Mouse (Mus musculus) C2C12 (cell line): ENCODE data around the gene Aurkb. TPM values are rescaled to one million over a fixed set of nuclear protein-coding genes. Genes with fewer than 3 reads are reported as not detected.

Source experiments
- H3K27me3 ChIP-seq: one replicate; pipeline ENCODE4 v1.6.1; 2011; ENCODE audit not compliant: control insufficient read depth, insufficient read depth, insufficient read length
- H3K36me3 ChIP-seq: one replicate; pipeline ENCODE4 v1.6.1; 2011; ENCODE audit not compliant: control insufficient read depth, insufficient read depth
- H3K4me3 ChIP-seq: one replicate; pipeline ENCODE4 v1.5.1; 2011; ENCODE audit warnings: mild to moderate bottlenecking, control low read depth; ENCODE audit not compliant: poor library complexity, insufficient read depth, severe bottlenecking
- H3K79me2 ChIP-seq: one replicate; pipeline ENCODE4 v1.6.1; 2011; ENCODE audit not compliant: control insufficient read depth, insufficient read depth
- H3K79me3 ChIP-seq: one replicate; pipeline ENCODE4 v1.6.1; 2011; ENCODE audit warnings: low read depth, control low read depth
- H3ac ChIP-seq: one replicate; pipeline ENCODE3; 2011; ENCODE audit warnings: low read depth; ENCODE audit not compliant: control insufficient read depth, insufficient read length
- CEBPB ChIP-seq: IDR thresholded peaks from one replicate; pipeline ENCODE4 v1.6.1; 2011; ENCODE audit warnings: low read depth, mild to moderate bottlenecking, control low read depth, moderate library complexity
- CTCF ChIP-seq: IDR thresholded peaks from one replicate; pipeline ENCODE4 v1.5.1; 2011; ENCODE audit not compliant: control insufficient read depth, insufficient read depth, insufficient read length
- FOSL1 ChIP-seq: IDR thresholded peaks from one replicate; pipeline ENCODE4 v1.8.0; 2011; ENCODE audit warnings: mild to moderate bottlenecking, low read length; ENCODE audit not compliant: poor library complexity, insufficient read depth, severe bottlenecking
- MAX ChIP-seq: IDR thresholded peaks from one replicate; pipeline ENCODE4 v1.6.1; 2011; ENCODE audit warnings: mild to moderate bottlenecking, control low read depth
- MYOD1 ChIP-seq: IDR thresholded peaks from one replicate; pipeline ENCODE4 v1.6.1; 2011; ENCODE audit warnings: low read depth; ENCODE audit not compliant: control insufficient read depth, insufficient read length
- MYOG ChIP-seq: IDR thresholded peaks from one replicate; pipeline ENCODE4 v1.6.1; 2011; ENCODE audit not compliant: control insufficient read depth, insufficient read length; ENCODE audit errors: extremely low read depth
- USF1 ChIP-seq: IDR thresholded peaks from one replicate; pipeline ENCODE4 v1.6.1; 2011; ENCODE audit warnings: low read depth, mild to moderate bottlenecking, control low read depth, moderate library complexity
- polyA plus RNA-seq: library from polyadenylated mRNA; unstranded; fragments of >200 nt; fragmentation: generic; extraction: Trizol; gene quantifications from one replicate; pipeline ENCODE4 v1.2.1, GENCODE M21; 2012; ENCODE audit warnings: missing spikeins

The Aurkb gene
- polyA plus RNA-seq, 1 experiment, result 76.6 TPM

DNA sequence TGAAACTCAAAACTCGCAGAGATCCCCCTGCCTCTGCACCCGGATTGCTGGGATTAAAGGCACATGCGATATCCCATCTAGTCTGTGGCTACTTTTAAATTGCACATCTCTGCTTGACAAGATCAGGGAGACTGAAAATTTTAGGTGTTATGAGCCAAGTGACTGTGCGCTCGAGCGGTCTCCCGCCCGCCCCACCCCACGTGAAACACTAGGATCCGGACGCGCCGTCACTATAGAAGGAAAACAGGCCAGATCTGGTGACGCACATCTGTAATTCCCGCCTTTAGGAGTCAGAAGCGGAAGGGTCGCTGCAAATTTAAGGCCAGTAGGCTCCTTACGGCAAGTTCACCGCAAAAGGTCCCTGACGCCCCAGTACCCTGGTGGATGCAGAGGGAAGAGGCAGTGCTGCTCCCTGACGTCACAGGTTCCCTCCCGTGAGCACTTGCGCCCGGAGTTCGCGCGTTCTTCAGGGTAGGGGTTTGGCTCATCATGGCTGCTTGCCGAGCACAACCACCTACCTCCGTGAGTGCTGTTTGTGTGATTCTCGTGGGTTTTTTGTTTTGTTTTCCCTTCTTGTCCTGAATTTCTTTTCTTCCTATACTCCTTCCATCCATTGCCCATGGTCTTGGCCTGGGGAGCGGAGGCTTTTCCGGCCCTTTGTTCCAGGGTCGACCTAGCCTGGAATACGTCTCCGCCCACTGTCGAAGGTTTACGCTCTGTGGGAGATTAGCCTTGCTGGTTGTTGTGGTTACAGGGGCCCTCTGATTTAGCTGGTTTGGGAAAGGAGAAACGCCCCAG, 29.6 kb upstream of the Aurkb start, which contains the start of gene Ctc1:
Gene Ctc1, plus strand, starts transcription at position 268 of the 798 bp plus-strand sequence.
- Histone ChIP-seq H3K79me2 (peaks cover 39% of the 10 kb centered on the region), H3ac (peak within 1 kb of the TSS; percentile 79), H3K79me3 (peaks cover 15% of the 10 kb centered on the region), H3K4me3 (peak within 1 kb of the TSS; percentile 55), H3K27me3 (no peaks in the 10 kb centered on the region), H3K36me3 (peaks cover 3% of the 10 kb centered on the region)
- TF ChIP-seq MYOD1, result no peak
- TF ChIP-seq MAX, result peak; percentile 79
- no peak for TF ChIP-seq USF1

DNA sequence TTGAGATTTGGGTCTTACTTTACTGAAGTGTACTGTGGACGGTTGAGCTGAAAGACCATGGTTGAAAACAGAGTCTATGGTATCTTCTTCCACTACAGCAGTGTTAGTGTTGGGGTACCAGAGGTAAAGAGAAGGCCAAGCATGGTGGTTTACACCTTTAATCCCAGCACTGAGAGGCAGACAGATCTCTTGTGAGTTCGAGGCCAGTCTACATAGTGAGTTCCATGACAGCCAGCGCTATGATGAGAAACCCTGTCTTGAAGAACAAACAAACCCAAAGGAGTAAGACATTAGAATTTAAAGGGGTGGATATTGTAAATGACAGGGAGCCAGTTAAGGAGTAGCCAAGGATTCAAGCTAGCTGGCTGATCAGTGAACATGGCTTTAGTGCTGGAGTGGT, 28.7 kb upstream of the Aurkb start:
- TF ChIP-seq USF1 (no peak), CEBPB (no peak), FOSL1 (no peak), MAX (no peak), MYOD1 (no peak), MYOG (no peak), CTCF (no peak)
- H3K4me3 ChIP-seq, result peak overlapping the region; percentile 55
- peaks cover 9% of the 10 kb centered on the region for H3K36me3 ChIP-seq
- H3ac ChIP-seq, result peak overlapping the region; percentile 79
- H3K27me3 ChIP-seq, result no peaks in the 10 kb centered on the region
- peaks cover 15% of the 10 kb centered on the region for H3K79me3 ChIP-seq
- H3K79me2 ChIP-seq, result peaks cover 43% of the 10 kb centered on the region

DNA sequence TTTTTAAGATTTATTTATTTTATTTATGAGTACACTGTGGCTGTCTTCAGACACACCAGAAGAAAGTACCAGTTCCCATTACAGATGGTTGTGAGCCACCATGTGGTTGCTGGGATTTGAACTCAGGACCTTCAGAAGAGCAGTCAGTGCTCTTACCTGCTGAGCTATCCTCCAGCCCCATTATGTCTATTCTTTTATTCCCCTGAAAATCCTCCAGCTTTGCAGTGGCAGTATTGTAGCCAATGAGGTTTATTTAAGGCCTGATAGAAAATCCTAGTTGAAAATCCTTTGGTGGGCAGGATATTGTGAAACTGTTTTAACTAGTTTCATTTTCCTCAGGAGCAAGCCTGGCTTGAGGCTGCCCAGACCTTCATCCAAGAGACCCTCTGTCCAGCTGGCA, 24.8 kb upstream of the Aurkb start:
- Histone ChIP-seq H3K79me2 (peaks cover 43% of the 10 kb centered on the region), H3K79me3 (peaks cover 15% of the 10 kb centered on the region), H3K4me3 (no peak overlapping the region), H3K27me3 (no peaks in the 10 kb centered on the region), H3K36me3 (peaks cover 48% of the 10 kb centered on the region), H3ac (no peak overlapping the region)
- TF ChIP-seq MYOD1, result no peak
- TF ChIP-seq USF1, result no peak
- TF ChIP-seq CEBPB, result no peak
- no peak for TF ChIP-seq MYOG
- TF ChIP-seq CTCF, result no peak
- TF ChIP-seq FOSL1, result no peak
- no peak for TF ChIP-seq MAX

DNA sequence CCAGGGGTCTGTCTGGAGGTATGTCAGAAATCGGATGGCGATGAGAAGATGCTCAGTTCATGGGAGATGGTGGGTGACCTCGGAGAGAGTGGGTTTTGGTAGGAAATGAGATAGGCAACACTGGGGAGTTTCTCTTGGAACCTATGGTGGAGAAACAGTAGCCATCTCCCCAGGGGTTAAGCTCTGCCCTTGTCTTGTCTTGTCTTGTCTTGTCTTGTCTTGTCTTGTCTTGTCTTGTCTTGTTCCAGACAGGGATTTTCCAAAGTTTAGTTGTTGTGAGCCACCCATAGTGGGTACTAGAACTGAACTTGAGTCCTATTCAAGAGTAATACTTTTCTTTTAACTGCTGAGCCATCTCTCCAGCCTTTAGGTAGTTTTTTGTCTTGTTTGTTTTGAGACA, 18.9 kb upstream of the Aurkb start:
- no peak for TF ChIP-seq CEBPB
- no peak for TF ChIP-seq MYOG
- TF ChIP-seq FOSL1, result no peak
- no peak for TF ChIP-seq USF1
- no peak for TF ChIP-seq MAX
- no peak for TF ChIP-seq MYOD1
- no peak for TF ChIP-seq CTCF
- H3ac ChIP-seq, result no peak overlapping the region
- H3K27me3 ChIP-seq, result no peaks in the 10 kb centered on the region
- H3K79me2 ChIP-seq, result no peaks in the 10 kb centered on the region
- peaks cover 100% of the 10 kb centered on the region for H3K36me3 ChIP-seq
- H3K79me3 ChIP-seq, result no peaks in the 10 kb centered on the region
- no peak overlapping the region for H3K4me3 ChIP-seq

DNA sequence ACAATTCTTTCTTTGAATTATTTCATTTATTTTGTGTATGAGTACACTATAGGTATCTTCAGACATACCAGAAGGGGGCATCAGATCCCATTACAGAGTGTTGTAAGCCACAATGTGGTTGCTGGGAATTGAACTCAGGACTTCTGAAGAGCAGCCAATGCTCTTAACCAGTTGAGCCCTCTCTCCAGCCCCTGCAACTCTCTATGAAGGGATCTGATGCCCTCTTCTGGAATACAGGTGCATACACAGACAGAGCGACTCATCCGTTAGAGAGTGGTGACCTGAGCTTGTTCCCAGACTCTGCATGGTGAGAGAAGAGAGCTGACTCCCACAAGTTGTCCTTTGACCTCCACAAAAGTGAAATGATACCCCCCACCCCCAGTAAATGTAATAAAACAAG, 16.6 kb upstream of the Aurkb start:
- Histone ChIP-seq H3K79me3 (no peaks in the 10 kb centered on the region), H3K27me3 (no peaks in the 10 kb centered on the region), H3K79me2 (no peaks in the 10 kb centered on the region), H3K4me3 (no peak overlapping the region), H3ac (no peak overlapping the region), H3K36me3 (peaks cover 90% of the 10 kb centered on the region)
- TF ChIP-seq MYOG (no peak), CTCF (no peak), MYOD1 (no peak), CEBPB (no peak), MAX (no peak)

DNA sequence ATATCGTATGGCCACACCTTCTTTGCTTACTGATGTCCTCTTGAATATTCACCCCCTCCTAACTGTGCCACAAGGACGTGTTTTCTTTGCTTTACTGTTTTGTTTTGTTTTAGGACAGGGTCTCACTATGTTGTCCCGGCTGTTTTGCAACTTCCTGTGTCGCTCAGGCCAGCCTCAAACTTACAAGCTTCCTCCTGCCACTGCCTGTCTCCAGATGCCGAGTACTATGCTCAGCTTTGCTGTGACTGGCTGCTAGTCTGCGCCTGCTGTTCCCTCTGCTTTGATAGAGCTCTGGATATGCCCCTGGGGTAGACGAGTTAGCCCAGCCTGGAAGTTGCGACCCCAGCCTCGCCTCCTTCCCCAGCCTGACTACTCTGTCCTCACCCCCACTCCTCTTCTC, 11.9 kb upstream of the Aurkb start:
- no peak overlapping the region for H3K4me3 ChIP-seq
- H3ac ChIP-seq, result no peak overlapping the region
- TF ChIP-seq CEBPB, result no peak
- H3K36me3 ChIP-seq, result peaks cover 65% of the 10 kb centered on the region
- H3K27me3 ChIP-seq, result no peaks in the 10 kb centered on the region
- no peaks in the 10 kb centered on the region for H3K79me3 ChIP-seq
- H3K79me2 ChIP-seq, result no peaks in the 10 kb centered on the region
